Mouse (Mus musculus): ENCODE measurements around the gene Olfr819. TPM values are rescaled to one million over a fixed set of nuclear protein-coding genes. Genes with fewer than 3 reads are reported as not detected.

Gene Olfr819
- polyA plus RNA-seq, 1 experiment from 2014 or later = not detected

DNA sequence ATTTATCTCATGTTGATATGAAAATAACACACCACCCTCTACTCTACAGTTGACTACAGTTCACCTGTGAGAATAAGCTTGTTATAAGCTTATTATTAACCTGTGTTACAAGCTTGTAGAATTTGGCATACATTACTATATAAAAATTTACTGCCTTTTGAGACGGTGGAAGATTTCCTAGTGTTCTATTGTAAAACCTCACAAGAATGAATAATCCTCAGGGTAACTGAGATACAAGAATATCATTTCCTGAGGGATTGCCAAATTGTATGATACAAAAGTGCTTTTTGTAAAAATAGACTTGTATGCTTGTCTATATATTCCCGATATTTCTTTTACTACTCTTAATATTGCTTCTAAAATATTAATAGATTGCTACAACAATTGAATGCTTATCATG lies 18.1 kb downstream of the Olfr819 start, which contains the start of gene Olfr818:
TSS of gene Olfr818 (minus strand) at position 101 of the 400 bp plus-strand sequence.
- H3K4me3 ChIP-seq (replicated peaks; ENCODE audit: low read depth, low read length) = no peak within 1 kb of the TSS
- no peak within 1 kb of the TSS for H3K27ac ChIP-seq (replicated peaks; ENCODE audit: low read depth, low read length)
- DNase-seq = no peak
- no peak within 1 kb of the TSS for H3K4me2 ChIP-seq (ENCODE audit: low read length)
- H3K27me3 ChIP-seq (ENCODE audit: control insufficient read depth, insufficient read depth, low read length) = no peaks in the 10 kb centered on the region
- H3K9me3 ChIP-seq (ENCODE audit: control insufficient read depth, low read length) = no peaks in the 10 kb centered on the region
- 93% methylated on average over 2 of the region's 2 CpGs for whole genome bisulfite sequencing
- no peaks in the 10 kb centered on the region for H3K4me1 ChIP-seq (ENCODE audit: control insufficient read depth, insufficient read depth, low read length)
- ATAC-seq (ENCODE audit: low FRiP score, low TSS enrichment) = no peak
- no peaks in the 10 kb centered on the region for H3K36me3 ChIP-seq (ENCODE audit: control insufficient read depth, insufficient read depth, low read length)
- H3K9ac ChIP-seq (replicated peaks; ENCODE audit: low read length) = no peak within 1 kb of the TSS

DNA sequence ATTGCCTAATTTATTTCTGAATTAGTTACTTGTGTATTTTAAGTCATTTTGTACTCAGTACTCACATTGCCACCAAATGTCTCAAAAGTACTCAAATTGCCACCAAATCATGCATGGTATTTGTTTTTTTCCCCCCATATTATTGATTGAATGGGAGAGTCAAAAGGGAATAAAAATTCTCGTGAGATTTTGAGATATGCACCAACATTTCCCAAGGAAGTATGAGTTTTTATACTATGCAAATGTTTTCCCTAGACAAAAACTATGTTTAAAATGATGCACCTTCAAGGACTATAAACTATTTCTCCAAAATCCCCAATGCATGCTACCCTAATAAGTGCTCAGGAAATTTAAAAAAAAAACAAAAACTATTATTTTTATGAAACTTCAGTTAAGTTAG lies 51.6 kb downstream of the Olfr819 start, which contains the start of gene Olfr816:
TSS of gene Olfr816 (minus strand) at position 101 of the 400 bp plus-strand sequence.
- Histone ChIP-seq H3K4me2 (ENCODE audit: low read length) (no peak within 1 kb of the TSS), H3K4me1 (ENCODE audit: control insufficient read depth, insufficient read depth, low read length) (no peaks in the 10 kb centered on the region)
- no peak for ATAC-seq (ENCODE audit: low FRiP score, low TSS enrichment)

More for the DNA sequence above, 51.6 kb downstream of the Olfr819 start, which contains the start of gene Olfr816:
- H3K27me3 ChIP-seq (ENCODE audit: control insufficient read depth, insufficient read depth, low read length) = no peaks in the 10 kb centered on the region
- no peak within 1 kb of the TSS for H3K27ac ChIP-seq (replicated peaks; ENCODE audit: low read depth, low read length)
- no peak within 1 kb of the TSS for H3K4me3 ChIP-seq (replicated peaks; ENCODE audit: low read depth, low read length)
- WGBS = 71% methylated on average over 1 of the region's 1 CpGs
- no peak for DNase-seq
- no peak within 1 kb of the TSS for H3K9ac ChIP-seq (replicated peaks; ENCODE audit: low read length)
- no peaks in the 10 kb centered on the region for H3K36me3 ChIP-seq (ENCODE audit: control insufficient read depth, insufficient read depth, low read length)
- H3K9me3 ChIP-seq (ENCODE audit: control insufficient read depth, low read length) = no peaks in the 10 kb centered on the region

Other genes starting within 250 kb of the Olfr819 start
- gene Olfr805, start 237.9 kb downstream of the Olfr819 start, polyA plus RNA-seq (2014; fragmentation: Nextera tagmentation; extraction: Ambion mirVana) = not detected in 2 replicates
- not detected in 2 replicates for gene Olfr806, start 225.3 kb downstream of the Olfr819 start, polyA plus RNA-seq (2014; fragmentation: Nextera tagmentation; extraction: Ambion mirVana)
- gene Olfr807, start 209.5 kb downstream of the Olfr819 start, polyA plus RNA-seq (2014; fragmentation: Nextera tagmentation; extraction: Ambion mirVana) = not detected in 2 replicates
- gene Olfr808, start 201.8 kb downstream of the Olfr819 start, polyA plus RNA-seq (2014; fragmentation: Nextera tagmentation; extraction: Ambion mirVana) = not detected in 2 replicates
- gene Olfr809, start 192.6 kb downstream of the Olfr819 start, polyA plus RNA-seq (2014; fragmentation: Nextera tagmentation; extraction: Ambion mirVana) = not detected in 2 replicates
- gene Olfr810, start 172.3 kb downstream of the Olfr819 start, polyA plus RNA-seq (2014; fragmentation: Nextera tagmentation; extraction: Ambion mirVana) = not detected in 2 replicates
- not detected in 2 replicates for gene Olfr811, start 162.9 kb downstream of the Olfr819 start, polyA plus RNA-seq (2014; fragmentation: Nextera tagmentation; extraction: Ambion mirVana)
- not detected in 2 replicates for gene Olfr812, start 121.2 kb downstream of the Olfr819 start, polyA plus RNA-seq (2014; fragmentation: Nextera tagmentation; extraction: Ambion mirVana)
- not detected in 2 replicates for gene Olfr813, start 111.9 kb downstream of the Olfr819 start, polyA plus RNA-seq (2014; fragmentation: Nextera tagmentation; extraction: Ambion mirVana)
- gene Olfr814, start 87.4 kb downstream of the Olfr819 start, polyA plus RNA-seq (2014; fragmentation: Nextera tagmentation; extraction: Ambion mirVana) = not detected in 2 replicates
- gene Olfr815, start 61.4 kb downstream of the Olfr819 start, polyA plus RNA-seq (2014; fragmentation: Nextera tagmentation; extraction: Ambion mirVana) = not detected in 2 replicates
- gene Olfr816, start 51.7 kb downstream of the Olfr819 start, polyA plus RNA-seq (2014; fragmentation: Nextera tagmentation; extraction: Ambion mirVana) = not detected in 2 replicates
- not detected in 2 replicates for gene Olfr818, start 18.2 kb downstream of the Olfr819 start, polyA plus RNA-seq (2014; fragmentation: Nextera tagmentation; extraction: Ambion mirVana)
- not detected in 2 replicates for gene Olfr247, start 8.9 kb upstream of the Olfr819 start, polyA plus RNA-seq (2014; fragmentation: Nextera tagmentation; extraction: Ambion mirVana)
- gene Gm10310, start 17.8 kb upstream of the Olfr819 start, polyA plus RNA-seq (2014; fragmentation: Nextera tagmentation; extraction: Ambion mirVana) = not detected in 2 replicates
- not detected in 2 replicates for gene Olfr820, start 45.4 kb upstream of the Olfr819 start, polyA plus RNA-seq (2014; fragmentation: Nextera tagmentation; extraction: Ambion mirVana)
- not detected in 2 replicates for gene Olfr821, start 63.1 kb upstream of the Olfr819 start, polyA plus RNA-seq (2014; fragmentation: Nextera tagmentation; extraction: Ambion mirVana)
- not detected in 2 replicates for gene Olfr822, start 103.9 kb upstream of the Olfr819 start, polyA plus RNA-seq (2014; fragmentation: Nextera tagmentation; extraction: Ambion mirVana)
- not detected in 2 replicates for gene Olfr823, start 148.1 kb upstream of the Olfr819 start, polyA plus RNA-seq (2014; fragmentation: Nextera tagmentation; extraction: Ambion mirVana)
- not detected in 2 replicates for gene Olfr824, start 162.7 kb upstream of the Olfr819 start, polyA plus RNA-seq (2014; fragmentation: Nextera tagmentation; extraction: Ambion mirVana)
- not detected in 2 replicates for gene Olfr825, start 199.5 kb upstream of the Olfr819 start, polyA plus RNA-seq (2014; fragmentation: Nextera tagmentation; extraction: Ambion mirVana)
- not detected in 2 replicates for gene Olfr826, start 216.9 kb upstream of the Olfr819 start, polyA plus RNA-seq (2014; fragmentation: Nextera tagmentation; extraction: Ambion mirVana)
- gene Olfr827, start 247.1 kb upstream of the Olfr819 start, polyA plus RNA-seq (2014; fragmentation: Nextera tagmentation; extraction: Ambion mirVana) = not detected in 2 replicates

All from midbrain, embryonic 14.5 days (tissue).